Mouse (Mus musculus): ENCODE results near the gene Actbl2.

The Actbl2 gene

GRCm38 (mm10) chr13:111271868-111272267 lies 17.1 kb downstream of the Actbl2 start:
- no peak for DNase-seq

- no peak for DNase-seq
These were observed 31.9 kb downstream of the Actbl2 start for GRCm38 (mm10) chr13:111286461-111287385.

GRCm38 (mm10) chr13:111291161-111291957 lies 36.5 kb downstream of the Actbl2 start:
- peak; percentile 13 for DNase-seq

- DNase-seq: peak; percentile 34
These were observed 37.2 kb downstream of the Actbl2 start for GRCm38 (mm10) chr13:111291958-111292493.

- no peak for DNase-seq
These were observed 38.7 kb downstream of the Actbl2 start for GRCm38 (mm10) chr13:111293478-111293877.

- no peak for DNase-seq
These were observed 40.2 kb downstream of the Actbl2 start for GRCm38 (mm10) chr13:111294965-111295494.

- no peak for DNase-seq
These were observed 41.2 kb downstream of the Actbl2 start for GRCm38 (mm10) chr13:111296029-111296428.

- DNase-seq: no peak
These were observed 42.8 kb downstream of the Actbl2 start for GRCm38 (mm10) chr13:111297614-111298013.

- DNase-seq: no peak
These were observed 44.4 kb downstream of the Actbl2 start for GRCm38 (mm10) chr13:111299145-111299713.

GRCm38 (mm10) chr13:111300846-111301245 lies 46.0 kb downstream of the Actbl2 start:
- DNase-seq: no peak

GRCm38 (mm10) chr13:111301431-111301830 lies 46.6 kb downstream of the Actbl2 start:
- DNase-seq: no peak

- DNase-seq: no peak
These were observed 49.4 kb downstream of the Actbl2 start for GRCm38 (mm10) chr13:111304194-111304593.

- no peak for DNase-seq
These were observed 49.9 kb downstream of the Actbl2 start for GRCm38 (mm10) chr13:111304736-111305135.

All from embryo, embryonic 11 days (tissue).